Mouse (Mus musculus) midbrain, embryonic 14.5 days (tissue): ENCODE data around the gene Igf2. TPM values are rescaled to one million over a fixed set of nuclear protein-coding genes. Genes with fewer than 3 reads are reported as not detected.

Experiments used
- ATAC-seq: fragments of 200-750 bp; cut with Nextera tagmentation; 2 replicates; pipeline ENCODE4 v1.8.0; 2017; ENCODE audit warnings: moderate number of reproducible peaks, moderate library complexity; ENCODE audit not compliant: low FRiP score, low TSS enrichment
- DNase-seq: peaks from one replicate; pipeline ENCODE4 v3.0.0-alpha.2; 2015
- H3K27ac ChIP-seq: fragments of 300-500 bp; sonication (generic); replicated peaks from 2 replicates; pipeline ENCODE4 v1.5.1; 2014; ENCODE audit warnings: mild to moderate bottlenecking, low read depth, low read length, moderate library complexity
- H3K27me3 ChIP-seq: fragments of 300-500 bp; sonication (generic); 2 replicates; pipeline ENCODE4 v1.6.1; 2014; ENCODE audit warnings: low read length, control low read depth, mixed read lengths; ENCODE audit not compliant: control insufficient read depth, insufficient read depth
- H3K36me3 ChIP-seq: fragments of 300-500 bp; sonication (generic); 2 replicates; pipeline ENCODE4 v1.6.1; 2014; ENCODE audit warnings: low read length, control low read depth; ENCODE audit not compliant: control insufficient read depth, insufficient read depth
- H3K4me1 ChIP-seq: fragments of 300-500 bp; sonication (generic); 2 replicates; pipeline ENCODE4 v1.6.1; 2014; ENCODE audit warnings: mild to moderate bottlenecking, antibody characterized with exemption, low read length, control low read depth; ENCODE audit not compliant: control insufficient read depth, insufficient read depth
- H3K4me2 ChIP-seq: fragments of 300-500 bp; sonication (generic); 2 replicates; pipeline ENCODE4 v1.6.1; 2014; ENCODE audit warnings: mild to moderate bottlenecking, low read length, moderate library complexity
- H3K4me3 ChIP-seq: fragments of 300-500 bp; sonication (generic); replicated peaks from 2 replicates; pipeline ENCODE4 v1.5.1; 2014; ENCODE audit warnings: low read depth, low read length
- H3K9ac ChIP-seq: fragments of 300-500 bp; sonication (generic); replicated peaks from 2 replicates; pipeline ENCODE4 v1.6.1; 2014; ENCODE audit warnings: mild to moderate bottlenecking, low read length, moderate library complexity
- H3K9me3 ChIP-seq: fragments of 300-500 bp; sonication (generic); 2 replicates; pipeline ENCODE4 v1.6.1; 2016; ENCODE audit warnings: low read length, control low read depth, mixed read lengths; ENCODE audit not compliant: control insufficient read depth
- WGBS: fragments of 180-500 bp; shearing (Covaris S2); extraction: QIAGEN DNeasy Blood & Tissue Kit; methylation state at CpG from one replicate; pipeline ENCODE4 v1.1.7; 2014; 5-methylcytosine and 5-hydroxymethylcytosine counted together
- microRNA counts: library from miRNA; unstranded; fragments of <30 nt; microRNA quantifications from one replicate; lab custom pipeline; 2016
- microRNA-seq: library from miRNA; unstranded; fragments of <30 nt; microRNA quantifications from one replicate; pipeline ENCODE4, GENCODE M21; 2016
- polyA plus RNA-seq: library from polyadenylated mRNA; unstranded; fragments of >200 nt; fragmentation: Nextera tagmentation; extraction: Ambion mirVana; gene quantifications from 2 replicates; pipeline ENCODE4 v1.2.1, GENCODE M21; 2014

The Igf2 gene
- polyA plus RNA-seq, 1 experiment from 2014 or later = 102 TPM

DNA sequence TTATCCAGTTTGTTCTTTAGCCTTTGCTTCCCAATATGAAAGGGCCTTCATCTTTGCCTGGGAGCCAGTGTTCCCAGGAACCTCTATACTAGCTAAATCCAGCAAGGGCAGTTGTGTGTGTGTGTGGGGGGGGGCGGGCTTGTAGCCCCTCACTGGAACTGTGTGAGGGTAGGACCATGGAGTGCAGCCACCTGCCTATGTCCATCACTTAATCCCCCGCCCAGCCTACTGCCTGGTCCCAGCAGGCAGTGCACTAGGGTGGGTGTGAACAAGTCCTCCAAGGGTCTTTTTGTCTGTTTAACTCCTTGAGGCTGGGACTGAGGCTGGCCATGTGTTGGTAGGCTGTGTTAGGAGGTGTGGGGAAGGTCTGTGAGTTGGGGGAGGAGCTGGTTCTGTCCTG, 53.5 kb downstream of the Igf2 start:
- ATAC-seq = no peak
- no peak for DNase-seq
- H3K4me1 ChIP-seq = peaks cover 8% of the 10 kb centered on the region; the same call in 1 of the 2 replicates
- 53% methylated on average over 2 of the region's 2 CpGs for WGBS
- H3K9me3 ChIP-seq = no peaks in the 10 kb centered on the region
- H3K36me3 ChIP-seq = no peaks in the 10 kb centered on the region
- H3K4me3 ChIP-seq = no peak overlapping the region
- H3K27ac ChIP-seq = no peak overlapping the region
- H3K27me3 ChIP-seq = no peaks in the 10 kb centered on the region
- no peak overlapping the region for H3K4me2 ChIP-seq
- no peak overlapping the region for H3K9ac ChIP-seq

DNA sequence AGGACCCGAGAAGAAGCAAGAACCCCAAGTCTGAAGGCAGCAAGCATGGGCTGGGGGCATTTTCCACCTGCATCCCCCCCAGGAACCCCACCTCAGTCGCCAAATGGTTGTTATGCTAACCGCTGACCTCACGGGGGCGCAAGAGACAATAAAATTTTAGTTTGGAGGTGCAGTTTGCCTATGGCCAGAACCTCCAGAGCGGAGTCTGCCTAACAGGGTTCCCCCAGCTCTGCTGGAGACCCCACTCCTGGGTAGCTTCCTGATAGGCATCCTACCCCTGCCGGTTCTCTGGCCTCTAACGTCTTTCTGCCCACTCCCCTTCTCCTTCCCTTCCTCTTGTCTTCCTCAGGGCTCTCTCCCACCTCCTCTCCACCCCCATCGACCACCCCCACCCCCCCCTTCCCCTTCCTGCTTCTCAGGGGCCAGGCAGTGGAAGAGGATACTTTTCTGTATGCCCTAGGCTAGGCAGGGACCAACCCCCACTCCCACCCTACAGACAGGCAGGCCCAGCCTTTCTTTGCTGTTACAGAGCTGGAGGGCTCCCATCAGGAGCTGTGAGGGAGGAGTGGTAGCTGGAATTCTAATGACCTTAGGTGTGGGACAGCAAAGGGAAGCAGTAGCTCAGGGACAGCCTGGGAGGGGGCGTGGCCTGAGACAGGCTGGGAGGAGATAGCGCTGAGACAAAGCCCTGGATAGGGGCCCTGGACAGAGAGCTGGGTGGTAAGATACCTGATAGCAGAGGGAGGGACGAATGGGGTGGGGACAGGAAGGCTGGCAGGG, 55.8 kb downstream of the Igf2 start:
- Histone ChIP-seq H3K4me3 (no peak overlapping the region), H3K27ac (peak overlapping the region; percentile 50), H3K9ac (0 out of 2 replicates have a peak overlapping the region, but pooled peaks have one; percentile 3), H3K36me3 (no peaks in the 10 kb centered on the region), H3K4me2 (peak overlapping the region; percentile 37), H3K27me3 (no peaks in the 10 kb centered on the region), H3K4me1 (peaks cover 8% of the 10 kb centered on the region; the same call in 1 of the 2 replicates), H3K9me3 (no peaks in the 10 kb centered on the region)
- WGBS = 2% methylated on average over 12 of the region's 12 CpGs
- DNase-seq (peak; percentile 84), ATAC-seq (peak; percentile 81)

DNA sequence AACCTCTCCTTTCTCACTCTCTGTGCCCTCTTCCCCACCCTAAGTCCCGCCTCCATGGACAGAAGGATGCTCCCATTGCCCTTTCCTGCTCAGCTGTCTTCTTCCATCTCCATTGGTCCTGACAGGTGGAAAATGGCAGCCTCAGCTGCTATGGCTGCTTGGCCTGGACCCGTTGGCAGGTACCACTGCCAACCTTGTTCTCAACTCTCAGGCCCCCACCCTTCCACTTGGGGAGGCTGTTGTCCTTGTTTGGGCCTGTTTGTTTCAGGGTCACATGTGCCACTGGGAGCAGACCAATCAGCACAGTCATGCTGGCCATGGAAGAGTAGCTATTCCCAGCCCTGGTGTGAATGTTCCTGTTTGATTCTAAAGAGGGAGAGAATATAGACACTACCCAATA, 65.7 kb downstream of the Igf2 start:
- Histone ChIP-seq H3K27ac (no peak overlapping the region), H3K4me1 (no peaks in the 10 kb centered on the region), H3K4me2 (no peak overlapping the region), H3K9me3 (no peaks in the 10 kb centered on the region), H3K27me3 (no peaks in the 10 kb centered on the region), H3K9ac (no peak overlapping the region), H3K36me3 (no peaks in the 10 kb centered on the region), H3K4me3 (no peak overlapping the region)
- WGBS = 82% methylated on average over 2 of the region's 2 CpGs
- DNase-seq = no peak
- ATAC-seq = no peak

MicroRNA genes within 50 kb of the gene (microRNA counts, 519-probe panel; counts per million panel counts)
- microRNA mmu-miR-483 (lab: Ali Mortazavi, UCI) = not detected

Small RNAs within 50 kb of the gene (microRNA-seq; reads per million reads assigned to microRNA genes)
- gene Mir483 = 148 reads per million, percentile 60 among the genes with 10 or more reads in this experiment

Other genes starting within 250 kb of the Igf2 start
- not detected in 2 replicates for gene Syt8, start 232.0 kb downstream of the Igf2 start, polyA plus RNA-seq
- gene Tnni2, start 225.0 kb downstream of the Igf2 start, polyA plus RNA-seq = not detected in 2 replicates
- gene Lsp1, start 206.0 kb downstream of the Igf2 start, polyA plus RNA-seq = 2.7 and 8.0 TPM in 2 replicates
- gene Tnnt3, start 168.0 kb downstream of the Igf2 start, polyA plus RNA-seq = 1.1 TPM in 1 of 2 replicates, not detected in the other
- gene Mrpl23, start 134.1 kb downstream of the Igf2 start, polyA plus RNA-seq = 11.9 and 23.9 TPM in 2 replicates
- 0.04 TPM in 1 of 2 replicates, not detected in the other for gene Gm49394, start 3.1 kb upstream of the Igf2 start, polyA plus RNA-seq
- not detected in 2 replicates for gene Ins2, start 76.6 kb upstream of the Igf2 start, polyA plus RNA-seq